Mouse (Mus musculus) cerebellum, postnatal 36 days (tissue): Measurements from ENCODE around the gene E330034G19Rik.
"Not testable (repeated sequence)": the region's sequence is repeated elsewhere in the genome, so short reads cannot be mapped to it uniquely, and the experiment has no call there.

Source experiments
- DNase-seq, 2 experiments: peaks; one replicate each; pipeline ENCODE4 v3.0.0; 2021 to 2022; ENCODE audit warnings: mixed read lengths in 2 of 2

The E330034G19Rik gene

DNA sequence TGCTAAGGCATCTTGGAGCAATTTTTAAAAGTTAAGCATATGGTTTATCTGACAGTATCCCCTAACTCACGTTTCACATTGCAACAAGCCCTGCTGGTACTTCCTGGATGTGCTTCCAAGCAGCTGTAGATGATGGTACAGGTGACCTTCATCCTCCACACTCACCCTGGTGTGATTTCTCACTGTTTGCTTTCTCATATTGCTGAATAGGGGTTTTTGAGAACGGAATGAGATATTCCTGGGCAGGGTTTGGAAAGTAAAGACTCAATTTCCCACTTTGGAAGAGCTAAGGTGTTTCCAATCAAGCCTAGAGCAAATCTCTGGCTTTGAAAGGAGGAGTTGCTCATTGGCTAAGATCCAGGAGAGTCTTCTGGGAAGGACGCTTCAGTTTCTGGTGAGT, at the start of gene E330034G19Rik:
Gene E330034G19Rik, plus strand, starts transcription at position 301 of the 400 bp plus-strand sequence.
- no peak for DNase-seq

DNA sequence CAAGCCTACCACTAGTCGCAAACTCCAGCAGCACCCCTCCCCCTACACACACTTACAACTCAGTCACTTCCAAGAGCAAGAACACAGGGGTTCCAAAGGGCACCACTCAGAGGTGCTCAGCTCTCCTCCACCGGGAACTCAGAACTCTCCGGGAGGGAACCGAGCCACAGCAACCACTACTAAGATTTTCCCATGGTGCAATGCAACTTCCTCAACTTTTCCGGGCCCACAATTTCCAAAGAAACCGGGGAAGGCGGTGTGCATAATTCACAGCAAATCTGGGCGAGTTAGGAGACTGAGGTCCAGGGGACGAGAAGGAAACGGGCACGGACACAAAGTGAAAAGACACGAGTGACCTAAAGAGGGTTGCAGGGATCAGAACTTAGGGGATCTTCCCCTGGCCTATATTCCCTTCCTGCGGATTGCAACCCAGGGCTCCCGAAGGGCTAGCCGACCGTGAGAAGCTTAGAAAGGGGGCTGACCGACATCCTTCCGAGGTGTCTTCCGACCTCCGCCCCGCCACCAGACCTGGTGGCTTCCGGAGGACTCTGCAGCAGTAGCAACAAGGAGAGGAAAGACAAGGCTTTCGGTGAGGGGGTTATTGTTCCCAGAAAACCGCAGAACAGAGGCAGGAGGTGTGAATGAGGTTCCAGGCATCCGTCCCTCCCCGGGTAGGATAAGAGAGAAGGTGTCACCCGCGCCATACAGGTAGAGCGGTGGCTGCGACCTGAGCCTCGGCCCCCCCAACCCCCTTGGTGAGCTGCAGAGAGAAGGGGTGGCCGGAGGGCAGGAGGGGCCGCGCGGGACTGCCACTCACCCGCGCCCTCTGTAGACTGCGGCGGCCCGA, 48.5 kb upstream of the E330034G19Rik start:
- DNase-seq, result peak; percentile 9 to 20

DNA sequence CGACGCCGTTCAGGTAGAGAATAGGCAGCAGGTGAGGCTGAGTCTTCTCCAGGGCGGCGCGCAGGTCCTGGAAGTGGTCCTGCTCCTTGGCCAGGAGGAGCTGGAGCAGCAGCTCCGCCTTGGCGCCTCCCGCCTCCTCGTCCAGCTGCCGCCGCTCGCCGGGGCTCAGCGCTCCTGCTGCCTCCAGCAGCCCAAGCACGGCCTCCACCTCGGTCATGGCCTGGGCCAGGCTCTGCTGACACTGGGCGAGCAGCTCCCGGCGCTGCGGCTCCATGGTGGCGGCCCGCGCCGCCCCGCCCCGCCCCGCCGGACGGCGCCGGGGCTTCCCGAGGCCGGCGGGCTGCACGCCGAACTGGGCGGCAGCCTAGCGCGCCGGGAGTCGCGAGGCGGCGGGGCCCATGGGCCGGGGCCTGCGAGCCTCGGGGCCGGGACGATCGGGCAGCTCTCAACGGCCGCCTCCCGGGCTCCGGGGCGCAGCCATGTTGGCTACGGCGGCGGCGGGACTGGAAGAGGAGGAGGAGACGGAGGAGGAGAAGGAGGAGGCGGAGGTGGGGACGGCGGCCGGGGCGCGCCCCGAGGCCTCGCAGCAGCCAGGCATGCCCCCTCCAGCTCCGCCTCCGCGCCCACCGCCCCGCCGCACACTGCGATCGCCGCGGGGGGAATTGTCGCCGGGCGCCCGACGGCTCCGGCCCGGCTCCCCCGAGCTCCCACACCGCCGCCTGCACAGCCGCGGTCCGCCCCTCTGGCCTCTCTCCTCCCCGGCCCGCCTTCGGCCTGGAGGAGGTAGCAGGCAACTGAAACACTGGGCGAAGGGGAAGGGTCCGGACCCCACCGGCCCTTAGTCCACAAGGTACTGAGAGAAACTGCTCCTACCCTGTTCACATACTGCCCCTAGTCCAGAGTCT, 47.6 kb upstream of the E330034G19Rik start, which contains the start of gene Dlg5:
Gene Dlg5, minus strand, starts transcription at position 744 of the 905 bp plus-strand sequence.
- DNase-seq, result peak; percentile 63 to 64

DNA sequence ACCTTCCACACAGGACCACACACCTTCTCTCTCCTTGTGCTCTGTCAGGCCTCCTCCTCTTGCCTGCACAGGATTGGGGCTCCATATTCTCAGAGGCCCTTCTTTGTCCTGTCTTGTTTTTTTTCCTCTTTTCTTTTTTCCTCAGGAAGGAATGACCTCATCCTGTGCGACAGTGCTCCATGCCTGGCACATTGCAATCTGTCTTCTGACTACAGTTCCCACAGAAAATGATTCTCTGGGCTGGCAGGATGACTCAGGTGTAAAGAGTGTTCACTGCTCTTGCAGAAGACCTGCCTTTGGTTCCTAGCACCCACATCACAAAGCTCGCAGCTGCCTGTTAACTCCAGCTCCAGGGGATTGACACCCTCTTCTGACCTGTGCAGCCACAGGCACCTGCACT, 43.1 kb upstream of the E330034G19Rik start:
- DNase-seq, result no peak

DNA sequence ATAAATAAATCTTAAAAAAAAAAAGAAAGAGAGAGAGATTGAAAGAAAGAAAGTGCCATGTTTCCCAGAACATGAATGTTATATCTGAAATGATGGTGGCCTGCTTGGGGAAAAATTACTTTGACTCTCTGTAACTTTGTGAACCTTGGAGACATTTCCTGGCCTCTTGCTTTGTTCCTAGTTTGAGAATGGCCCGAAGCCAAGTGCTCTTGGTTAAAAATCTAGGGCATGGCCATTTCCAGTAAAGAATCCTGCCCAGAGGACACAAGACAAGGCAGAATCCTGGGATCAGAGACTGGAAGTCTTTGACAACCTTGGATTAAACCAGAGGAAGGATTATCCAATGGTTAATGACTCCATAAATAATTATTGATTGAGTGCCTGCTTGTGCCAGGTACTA, 41.7 kb upstream of the E330034G19Rik start:
- no peak for DNase-seq

DNA sequence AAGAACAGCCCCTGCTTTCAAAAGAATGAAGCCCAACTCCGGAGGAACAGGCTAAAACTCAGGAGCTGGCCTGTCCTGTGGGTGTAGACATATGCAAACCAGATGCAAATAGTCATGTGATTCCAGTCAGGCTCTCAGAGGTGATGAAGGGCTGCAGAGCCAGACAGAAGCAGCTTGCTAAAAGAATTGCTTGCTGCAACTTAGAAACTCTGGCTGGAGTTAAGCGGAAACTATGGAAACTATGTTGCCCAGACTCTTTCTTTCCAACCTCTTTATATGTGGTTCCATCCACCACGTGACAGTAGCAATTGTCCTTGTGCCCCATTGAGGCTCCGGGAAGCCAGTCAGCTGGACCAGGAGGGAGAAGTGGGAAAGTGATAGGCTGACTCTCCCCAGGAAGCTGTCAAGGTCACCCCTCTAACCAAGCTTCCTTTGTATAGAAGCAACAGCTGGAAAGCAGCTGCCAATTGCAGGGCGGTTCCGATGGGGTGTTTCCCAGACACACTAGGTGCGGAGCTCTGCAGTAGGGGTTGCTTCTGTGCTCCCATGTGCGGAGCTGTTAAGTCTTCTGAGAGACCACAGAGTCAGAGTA, 39.3 kb upstream of the E330034G19Rik start:
- no peak for DNase-seq

DNA sequence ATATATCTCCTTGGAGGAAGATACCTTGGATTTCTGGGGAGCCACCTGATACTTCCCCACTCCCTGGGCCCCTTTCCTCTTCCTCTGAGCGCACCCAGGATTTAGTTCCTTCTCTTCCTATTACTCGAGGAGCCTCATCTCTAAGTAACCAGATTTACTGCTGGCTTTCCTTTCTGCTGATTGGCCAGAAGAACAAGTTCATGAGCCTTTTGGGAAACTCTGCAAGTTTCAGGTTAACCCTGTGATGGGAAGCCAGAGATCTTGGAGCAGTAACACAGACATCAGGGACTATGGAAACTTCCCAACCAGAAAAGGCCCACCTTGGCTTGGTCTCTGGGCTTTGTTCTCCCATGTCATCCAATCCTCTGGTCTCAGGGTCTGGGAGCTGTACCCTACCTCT, 37.1 kb upstream of the E330034G19Rik start:
- DNase-seq, result no peak

DNA sequence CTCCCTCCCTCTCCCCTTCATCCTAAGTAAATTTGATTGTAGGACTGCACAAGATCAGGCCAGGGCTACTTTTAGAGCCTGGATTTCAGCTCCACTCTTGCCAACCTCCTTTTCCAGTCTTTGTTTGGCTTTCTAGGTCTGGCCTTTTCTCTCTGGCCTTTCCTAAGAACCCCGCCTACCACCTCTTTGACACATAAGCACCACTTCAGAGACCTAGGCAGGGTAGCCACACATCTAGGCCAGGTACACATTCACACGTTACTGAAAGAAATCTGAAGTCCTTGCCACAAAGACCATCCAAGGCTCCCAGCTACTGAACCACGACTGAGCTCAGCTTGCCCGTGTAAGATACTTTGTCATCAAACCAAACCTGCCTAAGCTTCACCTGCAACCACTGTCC, 32.6 kb upstream of the E330034G19Rik start:
- no peak for DNase-seq

DNA sequence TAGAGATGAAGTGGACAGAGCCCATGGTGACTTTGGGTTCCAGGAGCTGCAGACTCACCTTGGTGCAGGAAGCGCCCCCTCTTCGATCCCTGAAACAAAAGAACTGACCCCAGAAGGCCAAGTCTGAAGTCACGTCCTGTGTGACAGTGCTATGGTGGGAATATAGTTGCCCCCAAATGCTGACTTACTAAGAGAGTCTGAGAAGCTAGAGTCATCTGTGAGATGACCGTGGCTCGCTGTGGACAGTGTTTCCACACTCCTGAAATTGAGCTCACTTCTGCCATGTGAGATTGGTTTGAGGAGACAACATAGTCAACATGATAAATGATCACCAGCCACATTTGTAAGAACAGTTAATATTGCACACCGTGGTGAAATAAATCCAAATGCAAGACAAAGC, 30.6 kb upstream of the E330034G19Rik start:
- DNase-seq, result no peak

DNA sequence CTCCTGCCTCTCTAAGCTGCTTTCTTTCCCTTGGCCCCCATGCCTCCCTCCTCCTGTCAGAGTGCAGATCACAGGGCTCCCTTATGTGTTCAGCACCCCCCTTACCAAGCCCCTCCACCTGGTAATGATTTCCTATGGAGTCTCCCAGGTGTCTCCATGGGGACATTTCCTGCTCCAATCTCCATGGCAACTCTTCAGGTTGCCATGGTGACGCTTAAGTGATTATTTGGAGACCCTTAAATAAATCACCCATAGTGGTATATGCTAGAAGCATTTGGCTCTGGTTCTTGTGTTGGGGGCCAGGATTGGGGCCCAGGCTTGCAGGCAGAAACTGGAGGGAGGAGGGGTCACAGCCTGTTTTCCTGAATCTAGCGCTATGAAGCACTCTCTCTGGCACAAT, 30.1 kb upstream of the E330034G19Rik start:
- DNase-seq, result no peak

DNA sequence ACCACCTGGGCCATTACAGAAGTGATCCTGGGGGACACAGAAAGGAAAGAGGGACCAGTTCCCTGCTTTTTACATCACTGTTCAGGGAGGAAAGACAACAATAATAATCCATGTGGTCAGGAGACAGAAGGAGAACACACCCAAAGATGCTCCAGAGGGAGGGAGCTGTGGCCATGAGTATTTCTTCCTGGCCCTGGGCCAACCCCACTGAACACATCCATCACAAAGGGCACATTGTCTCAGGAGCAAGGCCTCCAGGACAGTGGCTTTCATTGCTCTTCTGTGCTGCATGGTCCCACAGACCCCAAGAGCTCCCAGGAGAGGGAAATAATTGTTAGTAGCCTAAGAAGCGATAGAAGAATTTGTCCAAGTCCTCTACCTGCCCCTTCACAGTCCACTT, 23.4 kb upstream of the E330034G19Rik start:
- no peak for DNase-seq

DNA sequence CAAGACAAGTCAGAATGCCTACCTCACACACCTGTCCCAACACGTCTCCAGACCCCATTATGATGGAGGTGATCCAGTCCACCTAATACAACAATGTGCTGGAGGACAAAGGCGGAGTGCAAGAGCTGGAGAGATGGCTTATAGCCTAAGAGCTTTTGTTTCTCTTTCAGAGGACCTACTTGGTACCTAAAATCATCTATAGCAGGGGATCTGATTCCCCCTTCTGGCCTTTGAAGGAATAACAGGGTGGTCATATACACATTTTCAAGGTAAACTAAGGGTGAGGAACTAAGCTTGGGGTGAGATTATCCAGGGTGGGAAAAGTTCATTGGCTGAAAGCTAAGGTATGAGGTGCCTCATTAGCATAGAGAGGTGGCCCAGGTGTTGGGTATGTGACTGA, 19.4 kb upstream of the E330034G19Rik start:
- peak in 1 of 2 experiments; percentile 10 for DNase-seq

DNA sequence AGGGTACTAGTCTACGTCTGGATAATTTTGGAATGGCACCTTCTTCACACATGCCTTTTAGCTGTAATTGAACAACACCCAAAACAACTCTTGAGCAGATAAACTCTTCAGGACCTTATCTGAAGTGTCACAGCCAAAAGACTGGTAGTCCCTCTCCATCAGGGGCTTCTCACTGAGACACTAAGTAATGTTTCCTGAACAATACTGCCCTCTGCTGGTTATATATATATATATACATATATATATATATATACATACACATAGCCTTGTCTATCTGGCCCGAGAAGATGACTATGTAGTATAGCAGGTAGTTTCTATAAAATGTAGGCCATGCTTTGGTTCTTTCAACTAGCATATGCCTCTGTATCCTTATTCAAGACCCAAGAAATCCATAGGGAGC, 17.5 kb upstream of the E330034G19Rik start:
- no peak for DNase-seq

DNA sequence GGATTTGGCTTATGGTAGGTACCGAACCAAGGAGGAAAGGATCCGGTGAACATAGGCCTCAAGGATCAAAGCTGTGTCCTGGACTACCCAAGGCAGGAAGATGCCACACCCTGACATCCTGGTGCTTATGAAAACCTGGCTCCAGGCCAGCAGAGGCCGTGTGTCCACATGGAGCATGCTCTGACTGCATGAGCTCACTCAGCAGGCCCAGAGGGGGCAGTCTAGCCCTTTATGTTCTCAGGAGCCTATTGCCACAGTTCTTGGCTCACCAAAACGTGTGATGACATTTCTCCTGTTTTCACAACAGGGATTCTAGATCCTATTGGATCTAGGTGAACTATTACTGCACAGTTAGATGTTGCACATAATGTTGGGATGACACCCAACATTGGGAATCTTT, 11.7 kb upstream of the E330034G19Rik start:
- no peak for DNase-seq

DNA sequence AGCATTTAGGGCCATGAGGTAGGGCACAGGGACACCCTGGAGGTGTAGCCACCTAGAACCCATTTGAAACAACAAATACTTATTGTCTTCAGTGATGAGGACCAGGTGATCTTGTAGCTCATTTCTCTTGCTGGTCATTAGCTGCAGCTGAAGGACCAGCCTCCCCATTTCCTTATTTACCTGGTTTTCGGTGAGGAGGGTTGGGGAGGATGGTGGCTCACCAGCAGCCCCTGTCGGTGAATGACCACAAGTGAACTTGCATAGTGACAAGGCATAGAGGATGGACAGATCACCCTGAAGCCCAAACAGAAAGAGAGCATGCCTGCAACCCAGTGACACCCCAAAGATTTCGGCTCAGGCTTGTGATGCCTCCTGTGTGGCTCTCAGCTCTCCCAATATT, 10.7 kb upstream of the E330034G19Rik start:
- DNase-seq, result no peak

DNA sequence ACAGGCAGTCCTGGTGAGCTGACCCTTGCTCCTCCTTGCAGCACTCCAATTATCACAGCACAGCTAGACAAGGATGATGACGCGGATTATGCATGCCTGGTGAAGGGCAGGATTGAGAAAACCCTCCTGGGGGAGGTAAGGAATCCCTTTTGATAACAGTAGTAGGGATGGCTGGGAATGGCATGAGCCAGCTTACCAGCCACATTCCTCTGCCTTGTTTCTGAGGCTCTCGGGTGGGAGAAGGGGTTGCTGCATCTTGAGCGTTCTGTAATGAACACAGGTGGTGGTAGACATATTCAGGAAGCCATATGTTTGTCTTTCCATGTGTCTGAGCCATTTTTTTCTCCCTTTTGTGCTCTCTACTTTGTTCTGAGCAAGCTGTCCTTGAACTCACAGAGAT, 6.9 kb upstream of the E330034G19Rik start:
- no peak for DNase-seq

DNA sequence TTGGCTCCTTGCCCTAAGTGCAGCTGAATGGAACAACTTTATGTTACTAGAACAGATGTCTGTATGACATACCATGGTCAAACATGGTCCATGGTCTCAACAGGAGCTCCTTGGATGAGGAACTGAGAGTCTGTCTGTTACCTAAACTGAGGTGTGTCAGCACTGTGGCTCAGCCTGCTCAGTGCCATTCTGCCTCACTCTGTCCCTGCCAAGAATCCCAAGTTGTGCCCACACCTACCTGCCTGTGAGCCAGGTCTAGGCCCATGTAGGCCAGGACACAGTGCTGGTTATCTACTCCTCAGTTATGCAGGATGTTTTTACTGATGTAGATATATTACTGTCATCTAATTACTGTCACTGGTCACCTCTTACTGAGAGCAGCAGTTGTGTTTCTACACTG, 2.3 kb upstream of the E330034G19Rik start:
- DNase-seq, result no peak

DNA sequence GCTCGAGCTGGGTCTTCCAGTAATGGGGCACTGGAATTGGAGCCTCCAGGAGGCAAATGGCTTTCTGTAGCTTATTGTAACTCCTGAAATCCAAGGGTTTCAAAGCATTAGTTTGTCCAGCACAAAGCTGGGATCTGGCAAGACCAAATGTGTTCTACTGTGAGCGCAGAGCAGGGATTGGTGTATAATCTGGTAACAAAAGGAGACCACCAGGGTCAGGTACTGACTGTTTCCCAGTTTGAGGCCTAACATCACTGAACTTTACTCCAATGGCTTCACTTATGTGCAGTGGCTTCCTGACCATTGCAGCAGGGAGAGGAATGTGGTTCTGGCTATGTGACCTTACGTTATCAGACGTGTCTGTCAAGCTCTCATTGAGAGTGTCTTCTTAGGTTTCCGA, 617 bp downstream of the E330034G19Rik start:
- no peak for DNase-seq

DNA sequence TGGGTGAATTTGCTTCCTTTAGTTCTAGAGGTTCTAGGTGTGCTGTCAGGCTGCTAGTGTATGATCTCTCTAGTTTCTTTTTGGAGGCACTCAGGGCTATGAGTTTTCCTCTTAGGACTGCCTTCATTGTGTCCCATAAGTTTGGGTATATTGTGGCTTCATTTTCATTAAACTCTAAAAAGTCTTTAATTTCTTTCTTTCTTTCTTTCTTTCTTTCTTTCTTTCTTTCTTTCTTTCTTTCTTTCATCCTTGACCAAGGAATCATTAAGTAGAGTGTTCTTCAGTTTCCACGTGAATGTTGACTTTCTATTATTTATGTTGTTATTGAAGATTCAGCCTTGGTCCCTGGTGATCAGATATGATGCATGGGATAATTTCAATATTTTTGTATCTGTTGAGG, 9.1 kb downstream of the E330034G19Rik start:
- not testable (repeated sequence) for DNase-seq

DNA sequence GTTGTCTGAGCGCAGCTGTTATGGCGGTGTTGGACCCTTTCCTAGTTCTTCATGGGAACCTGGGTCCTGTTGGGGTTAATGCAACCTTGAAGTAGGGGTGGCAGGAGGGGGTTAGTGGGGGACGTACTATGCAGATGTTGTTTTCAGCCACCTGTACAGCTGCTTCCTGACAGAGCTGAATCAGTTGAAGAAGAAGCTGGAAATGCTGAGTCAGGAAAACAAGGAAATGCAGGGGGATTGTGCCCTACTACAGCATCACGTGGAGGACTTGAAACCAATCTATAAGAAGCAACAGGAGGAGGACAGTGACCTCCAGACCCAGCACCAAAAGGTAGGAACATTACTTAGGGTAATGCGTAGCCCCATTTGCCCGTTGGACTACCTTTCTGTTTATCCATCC, 13.7 kb downstream of the E330034G19Rik start:
- no peak for DNase-seq

DNA sequence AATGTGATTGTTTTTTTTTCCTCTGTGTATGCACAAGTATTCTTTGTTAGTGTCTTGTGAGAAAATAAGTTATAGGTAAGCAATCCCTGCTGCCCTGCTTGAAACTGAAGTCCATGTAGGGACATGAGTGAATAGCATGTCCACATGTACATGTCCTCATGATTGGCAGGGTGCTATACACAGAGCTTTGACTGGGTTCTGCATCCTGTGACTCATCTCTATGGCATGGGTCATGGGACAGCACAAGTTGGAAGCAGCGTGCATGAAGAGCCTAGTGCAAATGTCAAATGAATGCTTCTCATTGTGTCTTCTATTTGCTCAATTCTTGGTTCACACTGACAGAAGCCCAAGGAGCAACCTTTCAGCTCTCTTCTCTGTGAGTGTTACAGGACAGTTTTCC, 14.1 kb downstream of the E330034G19Rik start:
- no peak for DNase-seq

DNA sequence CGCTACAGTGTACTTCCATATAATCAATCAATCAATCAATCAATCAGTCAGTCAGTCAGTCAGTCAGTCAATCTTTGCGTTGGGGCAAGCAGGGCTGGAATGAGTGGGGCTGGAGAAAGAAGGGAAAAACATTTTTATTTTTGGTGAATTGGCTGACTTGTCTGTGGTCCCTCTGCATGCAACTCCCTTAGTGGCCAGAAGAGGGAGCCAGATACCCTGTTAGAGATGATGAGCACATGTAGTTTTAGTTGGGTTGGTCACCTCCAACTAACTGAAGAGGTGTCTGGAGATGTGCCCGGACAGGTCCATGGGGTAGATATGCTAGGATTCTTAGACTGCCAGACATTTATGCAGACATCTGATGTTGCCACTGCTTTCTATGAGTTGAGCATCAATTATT, 18.1 kb downstream of the E330034G19Rik start:
- peak; percentile 59 to 70 for DNase-seq

DNA sequence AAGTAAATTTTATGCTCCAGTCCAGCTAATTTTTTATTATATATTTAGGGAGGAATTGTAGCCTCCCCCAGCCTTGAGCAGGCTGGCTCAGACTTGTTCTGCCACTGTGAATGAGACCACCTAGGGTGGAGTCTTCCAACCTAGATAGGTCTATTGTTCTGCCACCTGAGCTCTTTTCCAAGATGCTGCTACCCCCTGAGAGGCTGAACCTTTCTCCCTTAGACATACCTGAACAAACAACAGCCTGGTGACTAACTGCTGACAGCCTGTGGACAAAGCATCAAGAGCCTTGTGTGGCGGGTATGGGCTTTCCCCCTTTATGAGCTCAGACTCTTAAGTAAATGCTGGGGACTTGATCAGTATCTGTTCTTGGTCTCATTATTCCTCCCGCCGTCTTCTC, 54.0 kb downstream of the E330034G19Rik start:
- not testable (repeated sequence) for DNase-seq
